Mouse (Mus musculus) MEL-GATA-1-ER (cell line): Measurements from ENCODE around the gene Usp50.
A peak's percentile ranks its signal among the peaks of the same experiment; 100 is the strongest.

Experiments used
- DNase-seq: peaks from one replicate; pipeline ENCODE4 v3.0.0-alpha.2; 2012; ENCODE audit warnings: low read depth; ENCODE audit errors: extremely low read depth

Usp50 gene

DNA sequence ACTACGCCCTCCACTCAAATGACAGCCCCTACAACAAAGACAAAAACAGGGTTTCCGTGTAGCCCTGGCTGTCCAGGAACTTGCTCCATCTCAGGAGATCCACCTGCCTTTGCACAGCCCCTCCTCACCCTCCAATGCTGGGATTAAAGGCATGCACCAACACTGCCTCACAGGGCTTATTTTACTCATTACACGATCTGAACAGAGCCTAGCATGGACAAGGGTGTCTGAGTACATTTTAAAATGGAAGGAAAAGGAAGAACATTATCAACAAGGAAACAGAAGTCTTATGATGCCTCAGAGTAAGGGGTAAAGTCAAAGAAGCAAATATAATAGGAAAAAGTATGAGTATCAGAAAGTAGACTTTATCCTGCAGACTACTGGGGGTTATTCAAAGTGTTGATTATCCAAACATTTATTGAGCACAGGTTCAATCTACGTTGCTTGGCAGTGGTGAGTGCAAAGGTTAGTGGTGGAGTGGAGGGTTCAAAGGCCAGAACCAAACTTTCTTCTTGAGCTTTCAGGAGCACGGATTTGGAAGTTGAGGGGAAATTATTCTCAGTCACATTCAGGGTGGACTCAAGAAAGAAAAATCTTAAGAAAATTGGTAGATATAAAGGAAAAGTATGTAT, 114.5 kb downstream of the Usp50 start:
- DNase-seq: no peak

DNA sequence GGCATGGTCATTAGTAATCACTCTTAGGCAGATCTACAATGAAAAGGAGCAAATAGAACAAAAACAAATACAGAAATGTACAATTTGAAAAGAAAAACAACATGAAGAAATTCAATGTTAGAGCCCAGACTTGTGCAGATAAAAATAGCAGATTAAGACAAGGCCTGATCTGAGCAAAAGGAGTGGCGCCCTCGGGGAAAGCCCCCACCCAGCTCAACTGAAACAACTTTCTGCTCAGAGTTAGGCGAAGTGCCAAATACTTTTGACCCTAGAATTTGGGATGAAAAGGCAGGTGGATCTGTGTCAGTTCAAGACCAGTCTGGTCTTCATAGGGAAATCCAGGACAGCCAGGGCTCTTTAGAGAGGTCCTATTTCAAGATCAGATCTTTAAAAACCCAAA, 117.3 kb downstream of the Usp50 start:
- DNase-seq: no peak

DNA sequence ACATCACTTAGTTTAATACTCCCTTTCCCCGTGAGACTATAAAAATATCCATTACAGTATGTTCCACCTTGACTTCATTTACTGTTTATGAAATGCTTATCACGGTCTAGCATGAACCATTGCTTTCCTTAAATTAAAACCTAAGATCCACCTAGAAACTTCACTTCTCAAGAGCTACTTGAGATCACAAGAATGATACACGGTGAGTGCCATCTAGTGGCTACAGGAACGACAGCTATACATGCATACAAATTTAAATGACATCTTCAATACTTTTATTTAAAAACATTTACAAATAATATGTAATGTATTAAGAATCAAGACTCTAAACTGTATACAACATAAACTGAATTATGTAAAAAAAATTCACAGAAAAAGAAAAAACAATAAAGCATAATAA, 119.8 kb downstream of the Usp50 start:
- peak; percentile 65 for DNase-seq
